Mouse (Mus musculus) ovary, postnatal 14 days (tissue): ENCODE results near the gene C2cd2l.
"Not testable (repeated sequence)": the region's sequence is repeated elsewhere in the genome, so short reads cannot be mapped to it uniquely, and the experiment has no call there.

Source experiments
- DNase-seq: peaks from one replicate; pipeline ENCODE4 v3.0.0; 2022; ENCODE audit warnings: low spot score

The C2cd2l gene

DNA sequence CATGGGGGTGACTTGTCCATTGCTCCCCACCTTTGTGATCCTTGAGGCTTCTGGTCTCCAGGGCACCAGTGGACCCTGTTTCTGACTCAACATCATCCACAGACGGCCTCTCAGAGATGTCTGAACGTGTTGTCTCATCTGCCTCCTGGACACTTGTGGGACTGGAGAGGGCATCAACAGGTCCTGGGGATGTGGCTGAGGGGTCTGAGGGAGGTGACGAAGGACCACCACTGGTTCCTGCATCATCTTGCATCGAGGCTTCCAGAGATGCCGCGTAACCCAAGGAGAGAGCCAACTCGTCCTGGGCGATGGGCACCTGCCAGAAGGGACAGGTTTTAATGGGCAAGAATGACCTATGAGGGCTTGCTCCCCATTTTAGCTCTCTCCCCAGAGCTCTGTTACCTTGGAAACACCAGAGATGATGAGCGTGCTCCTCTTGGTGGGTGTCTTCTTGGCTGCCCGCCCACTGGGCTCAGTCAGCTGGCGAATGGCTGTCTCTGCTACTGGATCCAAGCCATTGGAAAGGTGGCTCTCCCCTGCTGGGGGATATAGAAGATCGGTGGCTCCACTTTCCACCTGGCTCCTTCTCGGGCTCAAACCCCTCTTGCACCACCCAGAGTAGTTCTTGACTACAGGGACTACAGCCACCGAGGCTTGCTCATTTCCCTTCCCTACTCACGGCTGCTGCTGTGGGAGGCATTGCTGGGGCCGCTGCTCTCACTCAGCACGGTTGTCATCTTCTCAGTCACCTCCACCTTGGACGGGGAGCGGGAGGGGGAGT, 6.4 kb downstream of the C2cd2l start:
- DNase-seq, result no peak

DNA sequence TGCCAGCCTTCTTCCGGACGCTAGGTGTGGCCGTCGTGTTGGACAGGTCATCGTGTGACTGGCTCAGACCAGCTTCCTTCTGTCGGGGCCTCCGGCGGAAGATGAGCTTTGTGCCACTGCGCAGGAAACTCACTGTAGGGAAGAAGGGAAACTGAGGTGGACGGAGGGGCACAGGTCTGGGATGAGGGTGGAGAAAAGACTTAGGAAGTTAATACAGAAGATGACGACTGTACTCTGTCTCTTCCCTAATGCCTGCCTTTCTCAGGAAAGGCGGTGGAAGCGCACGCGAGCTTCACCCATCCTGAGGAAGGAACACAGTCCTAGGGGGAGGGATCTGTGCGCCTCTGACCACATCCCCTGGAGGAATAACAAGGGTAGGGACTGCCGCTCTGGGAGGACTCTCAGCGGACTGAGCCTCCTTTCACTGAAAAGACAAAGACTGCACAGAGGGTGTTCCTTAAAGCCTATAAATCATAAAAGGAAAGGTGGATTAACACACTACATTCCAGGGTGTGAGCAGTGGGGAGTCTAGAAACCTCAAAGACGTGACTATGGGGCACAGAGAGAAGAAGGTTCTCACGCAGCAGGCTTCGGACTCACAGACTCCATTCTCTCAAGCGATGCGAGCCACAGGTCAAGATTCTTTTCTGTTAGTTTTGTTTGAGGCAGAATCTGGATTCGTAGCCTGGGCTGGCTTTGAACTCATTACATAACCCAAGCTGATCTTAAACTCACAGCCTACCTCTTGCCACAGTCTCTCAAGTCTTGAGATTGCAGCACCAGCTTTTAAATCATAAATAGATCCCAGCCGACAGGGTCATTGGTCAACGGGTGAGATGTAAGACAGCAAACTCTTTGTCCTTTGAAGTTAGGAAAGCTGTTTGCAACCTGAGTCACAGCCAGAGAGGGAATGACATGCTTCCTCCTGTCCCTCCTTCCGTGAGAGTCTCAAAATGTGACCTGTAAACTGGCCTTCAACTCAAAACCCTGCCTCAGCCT, 8.7 kb downstream of the C2cd2l start:
- no peak for DNase-seq

DNA sequence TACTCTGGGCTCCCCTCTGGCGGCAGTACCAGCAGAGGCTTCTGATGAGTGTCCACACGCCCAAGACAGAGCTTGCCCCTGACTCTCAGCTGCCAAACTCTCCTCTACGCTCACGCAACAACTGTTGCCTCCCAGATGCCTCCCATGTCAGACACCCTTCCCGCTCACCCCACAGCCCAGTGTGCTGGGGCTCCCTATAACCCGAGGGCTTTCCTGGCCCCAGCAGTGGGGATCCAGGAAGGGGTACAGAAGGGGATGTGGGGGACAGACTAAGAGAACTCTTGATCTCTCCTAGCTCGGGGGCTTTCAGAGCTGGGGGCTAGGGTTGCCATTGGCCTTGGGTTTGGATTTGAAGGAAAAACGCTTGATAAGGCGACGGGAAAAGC, 9.3 kb downstream of the C2cd2l start:
- no peak for DNase-seq

DNA sequence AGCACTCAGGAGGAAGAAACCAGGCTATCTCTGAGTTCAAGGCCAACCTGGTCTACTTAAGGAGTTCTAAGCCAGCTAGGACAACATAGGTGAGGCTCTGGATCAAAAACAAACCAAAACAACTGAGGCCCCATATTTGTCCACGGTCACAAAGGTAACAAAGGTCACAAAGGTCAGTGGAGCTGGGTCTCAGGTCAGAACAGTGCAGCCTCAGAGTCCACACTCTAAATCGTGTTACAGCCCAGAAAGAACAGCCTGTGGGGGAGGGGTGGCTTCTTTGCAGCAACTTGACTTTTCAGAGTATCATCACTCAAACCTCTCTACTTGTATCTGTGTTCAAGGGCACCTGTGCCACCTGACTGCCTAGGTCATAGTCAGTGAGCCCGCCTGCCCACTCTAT, 10.3 kb downstream of the C2cd2l start:
- DNase-seq, result no peak

DNA sequence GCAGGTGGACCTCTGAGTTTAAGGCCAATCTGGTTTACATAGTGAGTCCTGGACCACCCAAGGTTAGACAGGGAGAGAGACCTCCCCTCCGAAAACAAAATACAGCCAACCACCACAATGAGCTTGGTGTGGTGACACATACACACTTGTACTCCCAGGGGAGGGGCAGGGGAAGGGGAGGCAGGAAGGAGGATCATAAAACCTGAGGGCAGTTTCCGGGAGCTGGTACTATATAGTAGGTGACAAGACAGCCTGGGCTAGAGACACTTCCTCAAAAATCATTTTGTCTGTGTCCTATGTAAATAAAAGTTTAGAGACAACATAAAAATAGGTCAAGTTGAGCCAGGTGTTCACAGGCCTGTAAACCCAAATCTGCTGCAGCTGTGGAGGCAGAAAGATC, 12.8 kb downstream of the C2cd2l start:
- DNase-seq, result no peak

DNA sequence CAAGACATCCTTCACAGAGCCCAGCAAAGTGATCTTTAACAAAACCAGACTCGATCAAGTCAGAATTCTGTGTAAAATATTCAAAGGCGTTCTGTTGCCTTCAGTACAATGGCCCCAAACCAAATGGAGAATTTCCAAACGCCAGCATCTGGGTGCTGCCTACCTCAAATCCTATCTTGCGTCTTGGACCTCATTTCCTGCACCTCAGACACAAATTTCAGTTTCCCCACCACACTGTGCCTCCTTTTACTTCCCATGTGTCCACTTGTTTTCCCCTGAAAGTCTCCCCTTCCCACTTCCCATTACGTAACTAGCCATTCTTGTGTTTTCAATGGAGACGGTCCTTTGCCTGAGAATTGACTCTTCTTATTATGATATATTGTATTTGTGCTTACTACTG, 13.6 kb downstream of the C2cd2l start:
- no peak for DNase-seq

DNA sequence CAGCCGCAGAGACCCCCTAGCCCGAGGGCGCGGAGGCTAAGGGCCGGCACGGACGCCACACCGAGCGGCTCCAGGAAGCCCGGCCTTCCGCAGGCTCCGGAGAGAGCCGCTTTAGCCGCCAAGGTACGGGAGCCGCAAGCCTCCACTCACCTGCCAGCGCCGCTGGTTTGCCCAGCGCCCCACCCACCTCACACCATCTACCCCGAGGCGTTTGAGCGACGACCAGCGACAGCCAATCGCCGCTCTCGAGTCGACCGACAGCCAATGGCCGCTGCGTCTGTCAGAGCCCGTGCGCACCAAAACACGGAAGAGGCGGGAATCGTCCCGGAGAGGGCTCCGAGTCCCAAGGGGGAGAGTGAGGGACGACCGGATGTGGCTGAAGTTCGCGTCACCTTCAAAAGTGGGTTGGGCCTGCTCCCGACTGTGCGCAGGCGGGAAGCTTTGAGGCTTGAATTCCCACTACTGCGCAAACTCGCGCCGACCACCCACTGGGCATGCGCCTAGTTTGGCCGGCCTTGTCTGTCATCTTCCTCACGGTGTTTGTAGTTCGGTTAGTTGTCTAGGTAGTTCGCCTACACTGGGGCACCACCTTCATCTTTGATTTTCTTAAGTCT, 14.5 kb downstream of the C2cd2l start, which contains the start of gene Hinfp:
Hinfp (minus strand) TSS at position 206 of the 614 bp plus-strand sequence.
- peak; percentile 93 for DNase-seq

DNA sequence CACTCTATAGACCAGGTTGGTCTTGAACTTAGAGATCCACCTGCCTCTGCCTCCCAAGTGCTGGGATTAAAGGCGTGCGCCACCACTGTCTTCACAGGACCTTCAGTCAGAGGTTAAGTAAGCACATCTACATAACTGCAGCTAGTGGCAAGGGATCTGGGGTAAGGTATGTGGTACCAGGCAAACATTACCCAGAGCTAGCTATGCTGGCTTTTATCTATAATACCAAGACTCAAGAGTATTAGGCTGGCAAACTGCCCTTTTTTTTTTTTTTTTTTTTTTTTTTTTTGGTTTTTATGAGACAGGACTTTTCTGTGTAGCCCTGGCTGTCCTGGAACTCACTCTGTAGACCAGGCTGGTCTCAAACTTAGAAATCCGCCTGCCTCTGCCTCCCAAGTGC, 20.1 kb downstream of the C2cd2l start:
- DNase-seq, result not testable (repeated sequence)

DNA sequence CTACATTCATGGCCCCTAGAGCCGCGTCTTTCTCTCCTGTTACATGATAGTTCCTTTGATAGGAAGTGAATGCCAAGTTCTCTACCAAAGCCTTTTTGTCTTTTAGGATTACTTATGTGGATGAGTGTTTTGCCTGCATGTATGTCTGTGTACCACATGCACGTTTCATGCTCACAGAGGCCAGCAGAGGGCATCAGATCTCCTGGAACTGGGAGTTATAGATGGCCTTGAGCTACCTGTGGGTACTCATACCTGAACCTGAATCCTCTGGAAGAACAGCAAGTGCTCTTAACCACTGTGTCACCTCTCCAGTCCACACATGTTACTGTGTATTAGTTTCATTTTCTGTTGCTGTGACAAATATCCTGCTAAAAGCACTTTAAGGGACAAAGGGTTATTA, 27.6 kb downstream of the C2cd2l start:
- DNase-seq, result no peak

DNA sequence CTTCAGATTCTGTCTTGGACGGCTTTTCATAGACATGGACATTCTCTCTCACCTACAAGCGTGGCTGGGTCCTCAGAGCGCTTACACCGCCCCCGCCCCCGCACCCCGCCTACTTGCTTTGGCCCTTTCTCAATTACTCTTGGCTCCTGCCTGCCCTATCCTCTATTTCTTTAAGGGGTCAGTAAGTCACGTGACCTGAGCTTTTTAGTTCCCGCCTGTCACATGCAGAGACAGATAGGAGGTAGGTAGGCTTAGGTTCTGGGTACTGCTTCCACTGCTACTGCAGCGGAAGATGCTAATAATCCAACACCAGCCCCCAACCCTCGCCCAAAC, 31.2 kb downstream of the C2cd2l start:
- DNase-seq, result no peak

DNA sequence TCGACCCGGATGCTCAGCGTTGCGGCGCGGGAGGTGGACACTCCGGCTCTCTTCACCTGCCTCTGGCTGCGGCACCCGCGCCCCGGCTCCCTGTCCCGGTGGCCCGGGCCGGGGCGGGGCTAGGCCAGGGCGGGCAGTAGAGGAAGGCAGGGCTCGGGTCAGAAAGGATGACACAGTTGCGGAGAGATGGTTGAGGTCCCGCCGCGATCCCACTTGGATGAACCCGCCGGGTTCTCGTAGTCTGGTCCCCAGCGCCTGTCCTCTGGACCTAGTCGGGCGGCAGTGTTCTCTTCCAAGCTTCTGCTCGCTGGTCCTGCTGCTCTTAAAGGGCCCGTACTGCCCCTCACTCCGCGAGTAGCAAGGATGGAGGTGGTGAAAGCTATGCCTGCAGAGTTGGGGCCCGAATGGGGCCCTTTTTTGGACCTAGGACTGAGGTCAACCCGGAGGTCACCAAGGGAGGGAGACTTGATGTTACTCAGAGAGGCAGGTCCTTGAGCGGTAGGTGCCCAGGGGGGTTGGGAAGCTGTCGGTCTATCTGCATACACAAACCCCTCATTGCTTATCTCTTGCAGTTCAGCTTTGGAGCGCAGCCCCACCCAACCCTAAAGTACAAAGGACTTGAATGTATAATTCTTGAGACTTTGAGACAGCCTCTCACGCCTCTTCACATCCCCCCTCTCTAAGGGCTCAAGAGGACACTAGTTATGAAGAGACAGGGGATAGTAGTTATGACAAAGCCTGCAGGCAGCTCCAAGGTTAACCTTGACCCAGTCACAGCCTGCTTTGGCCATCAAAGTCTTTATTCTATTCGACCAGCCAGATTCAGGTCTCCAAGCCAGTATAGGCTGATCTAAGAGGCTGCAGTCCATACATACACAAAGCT, 31.8 kb downstream of the C2cd2l start, which contains the start of gene Abcg4:
Abcg4 (minus strand) TSS at position 540 of the 883 bp plus-strand sequence.
- DNase-seq, result peak; percentile 9

DNA sequence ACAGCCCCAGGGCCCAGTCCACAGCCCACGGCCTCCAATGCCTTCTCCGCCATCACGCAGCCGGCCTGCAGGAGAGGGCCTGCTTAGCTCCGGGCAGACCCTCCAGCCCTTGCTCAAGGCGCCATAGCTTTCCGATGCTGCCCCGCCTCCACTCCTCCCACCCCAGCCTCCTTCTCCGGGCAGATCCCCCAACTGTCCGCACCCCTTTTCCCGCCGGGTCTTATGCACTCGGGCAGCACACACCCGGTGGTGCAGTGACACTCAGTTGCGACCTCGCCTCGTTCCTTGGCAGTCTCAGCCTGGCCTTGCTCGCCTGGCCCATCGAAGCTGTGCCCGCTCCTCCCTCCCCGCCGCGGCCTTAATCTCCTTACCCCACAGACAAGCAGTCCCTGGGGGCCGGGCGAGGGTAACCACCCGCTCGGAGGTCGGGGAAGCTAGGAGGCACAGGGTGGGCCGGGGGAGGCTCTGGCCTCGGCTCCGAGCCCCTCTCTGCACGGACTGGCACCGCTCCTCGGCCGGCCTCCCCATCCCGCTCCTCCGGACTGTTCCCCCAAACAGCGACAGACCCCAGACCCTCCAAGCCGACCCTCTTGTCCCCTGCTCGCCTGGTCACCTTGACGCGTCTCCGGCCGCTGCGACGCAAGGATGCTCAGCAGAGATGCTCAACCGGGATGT, 32.5 kb downstream of the C2cd2l start:
- DNase-seq, result no peak

DNA sequence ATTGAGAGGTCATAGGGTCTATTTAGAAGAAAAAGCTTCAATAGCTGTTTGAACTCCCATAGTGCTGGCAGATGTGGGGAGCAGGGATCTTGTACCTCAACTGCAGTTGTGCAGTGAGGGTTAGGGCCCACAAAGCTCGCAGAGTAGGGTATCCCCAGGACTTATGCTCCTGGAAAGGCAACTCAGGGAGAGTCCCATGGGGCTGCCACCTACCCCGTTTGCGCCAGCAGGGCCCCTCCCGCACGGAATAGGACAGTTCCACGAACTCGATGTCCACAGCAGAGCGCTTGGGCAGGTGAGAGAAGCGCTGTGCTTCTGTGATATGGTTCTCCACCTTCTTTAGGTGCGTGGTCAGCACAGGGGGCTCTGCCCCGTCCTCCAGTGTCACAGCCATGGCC, 33.1 kb downstream of the C2cd2l start:
- DNase-seq, result no peak

DNA sequence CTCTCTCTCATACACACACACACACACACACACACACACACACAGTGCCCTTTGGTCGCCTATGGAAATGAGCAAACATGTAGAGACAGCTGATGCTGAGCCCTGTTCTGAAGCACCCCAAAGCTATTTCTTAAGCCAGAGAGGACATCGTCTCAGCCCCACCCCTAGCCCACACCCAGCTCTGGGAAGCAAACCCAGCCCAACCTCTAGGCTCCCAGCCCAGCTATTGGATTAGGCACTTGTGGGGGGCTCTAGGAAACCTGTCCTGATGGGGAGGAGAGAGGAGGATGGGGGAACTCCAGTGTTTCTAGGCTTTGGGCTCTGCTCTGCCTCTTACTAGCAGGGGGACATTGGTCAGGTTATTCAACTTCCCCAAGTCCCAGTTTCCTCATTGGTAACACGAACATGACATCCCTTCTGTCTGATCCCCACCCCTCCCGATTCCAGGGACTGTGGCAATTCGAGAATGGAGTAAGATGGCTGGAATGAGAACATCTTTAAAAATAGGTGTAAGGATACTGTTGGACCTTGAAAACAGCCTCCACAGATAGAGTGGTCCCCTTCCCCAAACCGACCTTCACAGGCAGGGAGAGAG, 33.7 kb downstream of the C2cd2l start:
- DNase-seq, result no peak

DNA sequence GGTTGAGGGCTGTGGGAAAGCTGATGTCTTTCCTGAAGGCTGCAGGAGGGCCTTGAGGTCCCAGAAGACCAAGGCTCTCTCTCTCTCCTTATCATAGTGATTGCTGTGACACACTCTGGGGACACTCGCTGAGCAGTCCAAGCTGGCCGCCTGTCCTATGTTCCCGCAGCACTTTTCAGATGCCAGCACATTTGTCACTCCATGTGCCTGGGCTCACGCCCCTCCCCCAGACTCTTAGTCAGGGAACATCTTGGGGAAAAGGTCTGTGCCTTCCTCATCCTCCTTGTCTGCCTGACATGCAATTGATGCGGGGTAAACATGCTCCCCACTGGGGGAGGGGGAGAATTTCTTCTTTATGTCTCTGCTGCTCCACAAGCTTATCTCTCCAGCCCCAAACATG, 36.9 kb downstream of the C2cd2l start:
- DNase-seq, result no peak

DNA sequence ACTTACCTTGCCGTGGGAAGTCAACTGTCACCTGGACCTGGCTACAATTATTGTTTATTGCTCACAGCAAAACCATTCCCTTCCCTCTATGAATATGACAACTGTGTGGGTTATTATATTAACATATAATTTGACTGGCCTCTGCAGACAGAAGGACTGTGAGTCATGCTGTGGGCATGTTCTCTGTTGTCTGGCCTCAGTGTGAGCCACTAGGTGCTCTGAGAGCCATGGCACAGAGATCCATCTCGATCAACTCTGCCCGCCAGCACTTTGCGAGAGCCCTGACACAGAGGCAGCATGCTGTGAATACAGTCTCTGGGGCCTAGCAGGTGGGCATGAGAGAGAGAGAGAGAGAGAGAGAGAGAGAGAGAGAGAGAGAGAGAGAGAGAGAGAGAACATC, 50.1 kb downstream of the C2cd2l start:
- DNase-seq, result no peak

DNA sequence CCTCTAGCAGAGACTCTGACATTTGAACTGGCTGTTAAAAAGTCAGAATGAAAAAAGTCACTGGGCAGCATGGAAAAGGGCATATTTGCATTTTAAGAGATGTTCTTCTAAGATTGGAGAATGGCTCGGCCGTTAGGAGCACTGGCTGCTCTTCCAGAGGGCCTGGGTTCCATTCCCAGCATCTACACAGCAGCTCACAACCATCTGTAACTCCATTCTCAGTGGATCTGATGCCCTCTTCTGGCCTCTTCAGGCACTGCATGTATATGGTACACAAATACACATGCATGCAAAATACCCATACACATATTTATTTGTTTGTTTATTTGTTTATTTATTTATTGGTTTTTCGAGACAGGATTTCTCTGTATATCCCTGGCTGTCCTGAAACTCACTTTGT, 51.0 kb downstream of the C2cd2l start:
- DNase-seq, result no peak

DNA sequence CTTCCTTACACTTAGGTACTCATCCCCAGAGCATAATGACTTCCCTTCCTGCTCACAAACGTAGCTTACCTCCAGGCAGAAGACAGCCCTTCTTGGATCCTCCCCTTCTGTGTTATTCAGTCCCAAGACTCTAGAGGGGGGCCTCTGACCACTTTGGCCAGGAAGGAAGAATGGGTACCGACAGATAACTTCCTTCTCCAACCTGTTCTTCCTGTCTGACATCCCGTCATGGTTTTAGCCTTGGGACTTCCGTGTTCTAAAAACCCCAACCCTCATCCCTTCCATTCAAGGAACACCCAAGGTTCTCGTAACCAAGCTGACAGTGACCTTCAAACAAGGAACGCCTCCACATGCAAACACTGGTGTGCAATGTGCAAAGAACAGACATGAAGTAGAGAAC, 51.7 kb downstream of the C2cd2l start, which contains the start of gene Nlrx1:
Nlrx1 (minus strand) TSS at position 168 of the 400 bp plus-strand sequence.
- DNase-seq, result no peak

DNA sequence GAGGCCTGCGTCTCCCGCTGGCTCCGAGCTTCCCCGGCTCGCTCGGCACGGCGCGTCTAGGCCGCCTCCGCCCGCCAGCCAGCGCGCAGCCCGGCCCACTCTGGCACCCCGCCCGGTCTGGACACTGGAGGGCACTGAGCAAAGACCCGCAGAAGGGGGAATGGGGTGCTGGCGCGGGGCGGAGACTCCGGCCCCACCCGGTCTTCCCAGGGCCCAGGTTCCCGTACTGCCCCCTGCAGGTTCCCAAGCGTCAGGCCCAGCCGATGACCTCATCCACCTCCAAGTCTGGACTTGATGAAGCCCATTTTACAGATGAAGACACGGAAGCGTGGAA, 52.1 kb downstream of the C2cd2l start:
- DNase-seq, result peak; percentile 86

DNA sequence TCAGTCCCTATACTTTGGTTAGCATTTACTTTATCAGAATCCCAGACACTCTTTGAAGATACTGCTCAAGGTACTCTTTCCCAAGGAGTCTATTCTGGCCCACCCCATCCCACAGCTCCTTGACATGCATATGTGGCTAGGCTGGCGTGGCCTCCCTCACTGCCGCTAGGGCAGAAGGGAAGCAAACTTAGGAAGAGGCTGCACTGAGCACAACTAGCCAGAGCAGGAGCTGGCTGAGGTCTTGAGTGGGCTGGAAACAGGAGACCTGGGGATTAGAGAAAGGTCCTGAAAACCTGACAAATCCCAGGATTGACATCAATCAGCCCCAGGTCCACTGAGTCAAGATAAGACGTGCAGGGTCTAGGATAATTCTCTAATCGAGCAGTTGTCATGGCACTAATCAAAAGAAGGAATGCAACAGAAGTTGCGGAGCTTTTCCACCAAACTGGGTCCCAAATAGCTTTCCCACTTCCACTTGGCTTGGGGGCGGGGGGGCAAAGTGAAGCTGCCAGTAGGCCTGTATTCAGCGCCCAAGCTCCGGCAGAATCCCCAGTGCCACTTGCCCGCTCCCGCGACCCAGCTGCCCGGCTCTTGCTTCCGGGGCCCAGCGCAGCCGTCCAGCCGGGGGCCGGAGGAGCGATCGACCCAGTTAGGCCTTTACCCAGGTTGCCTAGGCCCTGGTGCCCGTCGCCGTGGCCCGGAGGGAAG, 52.6 kb downstream of the C2cd2l start:
- DNase-seq, result no peak
